Mouse (Mus musculus): ENCODE measurements around the gene Fam45a.
"Not testable (repeated sequence)": the region's sequence is repeated elsewhere in the genome, so short reads cannot be mapped to it uniquely, and the experiment has no call there.

Gene Fam45a

GRCm38 (mm10) chr19:60845731-60846130 lies 34.3 kb downstream of the Fam45a start:
- no peak for DNase-seq

DNA sequence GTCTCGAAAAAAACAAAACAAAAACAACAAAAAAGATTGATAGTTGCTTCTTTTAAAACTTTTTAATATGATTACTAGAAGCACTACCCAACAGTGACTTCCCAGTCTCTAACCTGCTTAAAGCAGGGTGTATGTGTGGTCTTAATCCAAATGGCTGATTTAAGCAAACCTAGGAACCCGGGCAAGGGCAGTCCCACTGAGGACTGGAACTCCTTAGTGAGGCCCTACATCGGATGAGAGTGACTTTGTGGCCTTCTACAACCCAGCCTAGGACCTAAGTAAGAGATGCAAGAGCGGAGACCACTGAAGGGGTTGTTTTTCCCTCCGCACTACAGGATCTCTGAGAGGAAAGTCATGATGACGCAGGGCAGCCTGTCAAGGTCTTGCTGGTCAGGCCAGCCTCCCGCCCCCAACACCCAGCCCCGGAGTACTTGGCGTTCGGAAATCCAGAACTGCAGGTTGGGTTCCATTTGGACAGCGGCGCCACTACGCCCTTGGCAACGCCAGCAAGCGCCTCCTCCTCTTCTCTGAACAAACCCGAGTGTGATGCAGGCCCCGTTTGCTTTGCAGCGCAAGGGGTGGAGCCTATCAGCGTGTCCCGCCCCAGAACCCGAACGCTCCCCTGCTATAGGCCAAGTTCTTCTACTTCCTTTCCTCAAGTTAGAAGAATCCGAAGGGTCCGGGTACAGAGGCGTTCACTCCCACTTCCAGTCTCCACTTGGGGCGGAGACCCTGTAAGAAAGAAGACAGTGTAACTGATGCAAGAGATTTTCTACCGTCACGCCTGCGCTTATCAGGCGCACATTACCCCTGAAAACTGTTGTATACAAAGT lies 49.7 kb downstream of the Fam45a start, which contains the start of gene Sfxn4:
Gene Sfxn4, minus strand, starts transcription at position 612 of the 833 bp plus-strand sequence.
- DNase-seq, result peak; percentile 95

GRCm38 (mm10) chr19:60866169-60866568 lies 54.8 kb downstream of the Fam45a start:
- DNase-seq, result not testable (repeated sequence)

GRCm38 (mm10) chr19:60870489-60870888 lies 59.1 kb downstream of the Fam45a start:
- no peak for DNase-seq

GRCm38 (mm10) chr19:60871366-60871765 lies 60.0 kb downstream of the Fam45a start:
- DNase-seq, result no peak

DNA sequence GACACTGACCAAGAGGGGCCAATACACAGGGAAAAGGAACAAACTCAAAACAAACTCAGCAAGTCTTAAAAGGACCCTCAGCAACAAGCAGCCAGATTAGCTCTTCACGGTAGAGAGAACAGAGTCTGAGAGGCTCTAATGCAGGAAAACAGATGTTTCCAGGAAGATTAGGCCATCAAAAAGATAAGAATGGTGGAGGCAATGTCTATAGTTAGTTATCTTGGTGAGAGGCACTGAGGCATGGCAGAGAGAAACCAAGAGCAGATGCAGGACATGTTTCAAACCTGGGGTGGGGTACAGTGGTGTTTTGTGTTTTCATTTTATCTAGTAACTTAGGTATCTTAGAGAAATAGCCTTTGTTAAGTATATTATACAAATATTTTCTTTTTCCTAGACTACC lies 60.9 kb downstream of the Fam45a start:
- no peak for DNase-seq

DNA sequence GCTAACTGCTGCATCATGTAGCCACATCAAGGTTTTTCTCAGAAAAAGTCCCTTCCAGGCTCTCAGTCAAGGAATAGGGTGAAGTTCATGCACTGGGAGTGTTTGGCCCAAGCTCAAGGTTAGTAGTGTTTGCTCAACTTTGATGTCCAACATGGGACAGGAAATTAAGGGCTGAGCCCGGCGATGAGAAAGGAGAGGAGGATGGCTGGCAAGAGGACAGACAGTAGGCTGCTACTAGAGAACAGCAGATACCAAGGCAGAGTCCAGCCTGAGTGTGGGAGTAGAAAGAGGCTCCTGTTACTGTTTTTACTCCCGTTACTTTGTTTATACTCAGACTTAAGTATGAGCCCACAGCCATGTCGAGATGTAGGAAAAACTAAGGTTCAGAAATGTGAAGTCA lies 62.1 kb downstream of the Fam45a start:
- no peak for DNase-seq

DNA sequence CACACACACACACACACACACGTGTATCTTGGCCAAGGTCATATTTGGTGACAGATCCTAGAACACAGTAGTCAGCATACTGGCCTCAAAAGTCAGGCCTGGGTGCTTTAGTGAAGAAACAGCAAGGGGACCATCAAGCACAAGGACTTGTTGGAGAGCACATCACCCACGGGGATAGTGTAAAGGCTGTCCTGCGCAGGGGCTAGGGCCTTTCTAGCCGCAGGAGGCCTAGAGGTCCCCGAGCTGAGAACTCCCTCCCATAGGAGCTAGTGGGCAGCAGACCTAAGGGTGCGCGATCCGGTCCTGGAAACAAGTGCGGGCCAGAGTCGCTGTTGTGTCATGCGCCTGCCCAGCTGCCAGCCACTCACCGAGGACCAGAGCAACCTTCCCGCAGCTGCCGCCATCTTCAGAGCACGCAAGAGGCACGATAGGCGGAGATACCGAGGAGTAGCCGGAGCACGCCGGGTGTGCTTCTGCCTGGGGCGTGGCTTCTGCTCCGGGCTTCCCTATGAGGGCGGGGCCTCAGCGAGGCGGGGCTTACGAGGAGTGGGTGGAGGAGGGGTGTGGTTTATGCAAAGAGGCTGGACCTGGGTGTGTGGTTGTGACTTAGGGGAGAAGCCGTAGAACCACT lies 62.8 kb downstream of the Fam45a start, which contains the start of gene Prdx3:
Gene Prdx3, minus strand, starts transcription at position 493 of the 631 bp plus-strand sequence.
- DNase-seq, result peak; percentile 98

GRCm38 (mm10) chr19:60883129-60883528 lies 71.7 kb downstream of the Fam45a start:
- no peak for DNase-seq

Measured in thymus, postnatal 14 days (tissue).